Mouse (Mus musculus) adrenal gland, postnatal 36 days (tissue): Measurements from ENCODE around the gene Nppb. TPM values are rescaled to one million over a fixed set of nuclear protein-coding genes. Genes with fewer than 3 reads are reported as not detected.

Experiments used
- DNase-seq, 2 experiments: peaks; one replicate each; pipeline ENCODE4 v3.0.0; 2021; ENCODE audit warnings: mixed read lengths in 1 of 2
- total RNA-seq, 2 experiments: library from RNA; stranded (reverse); gene quantifications; 2 replicates each; pipeline ENCODE4 v1.2.3; 2021

The Nppb gene
- total RNA-seq, 2 experiments from 2014 or later, result 2.9 TPM; not detected in 1

DNA sequence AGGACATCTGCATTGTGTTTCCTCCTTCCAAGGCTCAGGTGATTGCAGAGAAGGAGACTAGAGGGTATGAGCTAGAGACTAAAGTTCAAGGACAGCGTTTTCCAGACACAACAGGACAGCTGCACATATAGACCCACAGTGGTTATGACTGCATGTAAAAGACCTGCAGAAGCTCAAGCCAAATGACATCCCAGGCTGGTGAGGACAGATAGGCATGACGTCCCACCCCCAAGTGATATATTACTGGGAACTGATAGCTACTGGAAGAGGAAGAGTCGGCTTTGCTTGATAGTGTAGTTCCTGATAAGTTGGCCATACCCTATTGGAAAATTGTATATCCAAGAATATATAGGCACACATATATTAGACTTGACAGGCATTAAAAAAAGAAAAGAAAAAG, 9.4 kb upstream of the Nppb start:
- DNase-seq, result no peak

DNA sequence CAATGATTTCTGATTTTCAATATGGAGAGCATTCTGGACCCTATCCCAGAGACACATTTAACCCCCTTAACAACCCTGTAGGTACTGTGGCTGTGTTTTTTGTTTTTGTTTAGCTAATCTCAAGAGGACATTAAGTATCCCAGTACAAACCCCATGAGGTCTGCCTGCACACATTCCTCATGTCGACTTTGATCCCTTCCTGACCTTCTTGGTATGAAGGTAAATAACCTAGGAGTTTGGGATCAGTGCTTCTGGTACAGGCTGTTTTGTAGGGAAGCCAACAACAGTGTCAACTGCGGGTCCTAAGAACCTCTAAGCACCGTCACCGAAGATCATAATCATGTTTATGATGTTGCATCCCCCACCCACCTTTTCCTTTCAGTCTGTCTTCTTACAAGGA, 7.9 kb upstream of the Nppb start:
- no peak for DNase-seq

DNA sequence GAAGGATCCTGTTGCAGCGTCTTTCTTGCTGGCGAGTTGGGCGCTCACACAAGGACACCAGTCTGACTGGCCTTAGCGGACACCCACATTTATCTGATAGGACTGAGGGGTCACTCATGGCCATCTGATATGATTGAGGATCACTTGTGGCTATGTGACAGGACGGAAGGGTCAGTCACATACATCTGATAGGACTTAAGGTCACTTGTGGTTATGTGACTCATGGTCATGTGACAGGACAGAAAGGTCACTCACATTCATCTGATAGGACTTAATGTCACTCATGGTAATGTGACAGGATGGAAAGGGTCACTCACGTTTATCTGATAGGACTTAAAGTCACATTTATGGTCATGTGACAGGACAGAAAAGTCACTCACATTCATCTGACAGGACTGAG, 7.2 kb upstream of the Nppb start:
- DNase-seq, result peak in 1 of 2 experiments; percentile 30

DNA sequence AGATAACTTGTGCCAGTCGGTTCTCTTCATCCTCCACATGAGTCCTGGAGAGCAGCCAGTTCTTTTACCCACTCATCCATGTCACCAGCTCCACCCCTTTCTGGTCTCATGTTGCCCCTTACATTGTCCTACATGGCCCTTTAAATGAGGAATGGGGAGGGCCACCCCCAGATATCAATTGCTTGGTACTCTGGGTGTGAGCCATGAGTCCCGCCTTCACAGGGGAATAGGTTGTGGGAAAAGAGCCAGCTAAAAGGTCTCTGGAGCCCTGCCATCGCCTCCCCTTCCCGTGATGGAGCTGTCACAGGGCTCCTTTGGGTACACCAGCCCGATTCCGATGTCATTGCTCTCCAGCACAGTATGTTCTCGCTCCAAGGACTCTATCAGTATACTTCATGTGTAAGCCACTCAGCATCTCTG, 6.1 kb upstream of the Nppb start:
- DNase-seq, result peak in 1 of 2 experiments; percentile 60

DNA sequence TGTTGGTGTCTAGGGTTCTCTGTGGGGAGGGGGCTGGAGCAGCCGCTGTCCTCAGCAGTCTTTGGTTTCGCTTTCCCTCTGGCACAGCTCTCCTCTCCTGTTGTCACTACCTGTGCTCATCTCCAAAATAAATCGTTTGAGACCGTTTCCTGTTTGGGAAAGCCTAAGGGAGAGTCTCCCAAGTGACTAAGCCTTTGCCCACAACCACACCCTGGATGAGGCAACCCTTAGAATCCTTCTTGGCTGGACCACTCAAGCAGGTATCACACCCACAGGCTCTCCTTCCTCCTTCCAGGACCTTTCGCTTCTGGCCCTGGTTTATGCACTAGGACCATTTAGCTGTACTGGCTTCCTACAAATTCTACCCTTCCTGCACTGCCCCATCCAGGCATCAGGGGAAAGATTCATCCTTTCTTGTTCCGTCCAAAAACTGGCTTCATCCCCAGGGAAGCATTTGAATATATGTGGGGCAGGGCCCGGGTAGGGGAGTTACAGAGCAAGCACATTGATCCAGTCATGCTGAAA, 8.0 kb downstream of the Nppb start:
- DNase-seq, result no peak

DNA sequence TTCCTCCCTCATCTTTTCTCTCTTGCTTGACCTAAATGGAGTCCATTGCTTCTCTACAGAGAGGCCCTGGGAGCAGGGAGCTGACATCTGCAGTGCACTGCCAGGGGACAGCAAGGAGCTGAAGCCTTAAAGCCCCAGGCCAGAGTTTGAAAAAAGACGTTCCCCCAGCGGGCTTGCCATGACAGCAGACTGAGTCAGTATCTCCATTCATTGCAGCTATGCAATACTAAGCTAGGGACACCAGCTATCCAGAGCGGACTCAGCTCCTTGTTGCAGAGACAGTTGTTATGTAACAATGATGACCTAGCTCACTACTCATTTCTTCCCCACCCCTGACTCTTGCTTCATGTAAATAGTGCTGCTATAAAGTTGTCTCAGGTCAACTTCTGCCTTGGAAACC, 9.7 kb downstream of the Nppb start:
- peak in 1 of 2 experiments; percentile 23 for DNase-seq

DNA sequence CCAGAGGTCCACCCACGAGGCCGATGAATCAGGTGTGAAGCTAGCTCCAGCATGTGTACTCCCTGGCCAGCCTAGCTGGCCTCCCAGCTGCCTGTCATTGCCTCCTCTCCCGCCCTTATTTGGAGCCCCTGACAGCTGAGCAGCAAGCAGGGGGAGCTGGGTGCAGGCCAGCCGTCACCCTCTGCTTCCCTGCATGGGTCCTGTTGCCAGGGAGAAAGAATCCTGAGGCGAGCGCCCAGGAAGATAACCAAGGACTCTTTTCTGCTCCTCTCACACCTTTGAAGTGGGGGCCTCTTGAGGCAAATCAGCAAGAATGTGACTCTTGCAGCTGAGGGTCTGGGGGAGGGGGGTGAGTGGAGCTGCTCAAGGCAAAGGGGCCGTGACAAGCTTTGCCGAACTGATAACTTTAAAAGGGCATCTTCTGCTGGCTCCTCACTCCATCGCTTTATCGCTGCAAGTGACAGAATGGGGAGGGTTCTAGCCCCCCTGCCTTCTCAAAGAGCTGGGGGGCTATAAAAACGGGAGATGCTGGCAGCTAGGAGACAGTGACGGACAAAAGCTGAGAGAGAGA, 14.7 kb downstream of the Nppb start, which contains the start of gene Nppa:
Gene Nppa (plus strand): TSS at position 521 of the 571 bp plus-strand sequence.
- DNase-seq, result no peak

DNA sequence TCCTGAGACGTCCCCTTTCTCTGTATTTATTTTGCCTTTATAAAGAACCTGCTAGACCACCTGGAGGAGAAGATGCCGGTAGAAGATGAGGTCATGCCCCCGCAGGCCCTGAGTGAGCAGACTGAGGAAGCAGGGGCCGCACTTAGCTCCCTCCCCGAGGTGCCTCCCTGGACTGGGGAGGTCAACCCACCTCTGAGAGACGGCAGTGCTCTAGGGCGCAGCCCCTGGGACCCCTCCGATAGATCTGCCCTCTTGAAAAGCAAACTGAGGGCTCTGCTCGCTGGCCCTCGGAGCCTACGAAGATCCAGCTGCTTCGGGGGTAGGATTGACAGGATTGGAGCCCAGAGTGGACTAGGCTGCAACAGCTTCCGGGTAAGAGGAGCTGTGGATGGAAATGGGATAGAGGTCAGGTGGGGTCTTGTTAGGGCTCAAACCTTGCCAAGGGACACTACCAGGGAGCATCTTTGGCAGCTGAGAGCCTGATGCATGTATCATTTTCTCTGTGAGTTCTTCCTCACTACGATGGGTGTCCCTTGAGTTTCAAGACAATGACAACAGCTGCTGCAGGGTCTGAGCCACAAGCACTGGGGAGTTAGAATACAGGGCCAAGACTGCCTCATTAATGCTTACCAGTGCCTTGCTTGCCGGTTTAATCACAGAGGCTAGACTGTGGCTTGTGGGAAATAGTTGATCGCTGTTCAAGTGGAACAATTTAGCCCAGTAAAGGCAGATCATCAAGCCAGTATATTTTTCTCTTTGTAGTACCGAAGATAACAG, 15.6 kb downstream of the Nppb start:
- DNase-seq, result no peak

DNA sequence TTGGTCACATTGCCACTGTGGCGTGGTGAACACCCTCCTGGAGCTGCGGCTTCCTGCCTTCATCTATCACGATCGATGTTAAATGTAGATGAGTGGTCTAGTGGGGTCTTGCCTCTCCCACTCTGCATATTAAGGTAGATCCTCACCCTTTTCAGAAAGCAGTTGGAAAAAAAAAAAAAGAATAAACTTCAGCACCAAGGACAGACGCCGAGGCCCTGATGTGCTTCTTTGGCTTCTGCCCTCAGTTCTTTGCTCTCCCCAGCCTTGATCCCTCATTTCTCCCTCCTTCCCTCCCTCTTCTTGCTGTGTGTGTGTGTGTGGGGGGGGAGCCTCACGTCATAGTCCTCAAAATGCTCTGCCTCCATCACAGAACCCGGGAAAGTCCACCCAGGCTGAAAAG, 16.3 kb downstream of the Nppb start:
- no peak for DNase-seq

DNA sequence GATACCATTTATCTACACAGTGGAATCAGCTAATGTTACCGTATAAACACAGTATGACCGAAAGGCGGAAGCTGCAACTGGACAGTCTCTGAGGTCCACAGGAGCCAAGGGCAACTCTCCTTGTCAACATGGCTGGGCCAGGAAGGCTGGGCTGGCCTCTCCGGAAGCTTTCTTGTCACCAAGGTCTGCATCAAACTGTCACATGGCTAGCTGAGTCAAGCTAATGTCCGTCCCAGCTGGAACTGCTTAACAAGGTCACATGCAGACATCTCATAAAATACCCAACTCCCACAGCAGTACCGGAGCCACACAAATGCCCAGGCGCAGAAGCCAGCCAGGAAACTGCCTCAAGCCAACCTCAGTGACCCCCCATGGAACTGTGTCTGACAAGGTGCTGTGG, 18.8 kb downstream of the Nppb start:
- peak; percentile 71 to 78 for DNase-seq

DNA sequence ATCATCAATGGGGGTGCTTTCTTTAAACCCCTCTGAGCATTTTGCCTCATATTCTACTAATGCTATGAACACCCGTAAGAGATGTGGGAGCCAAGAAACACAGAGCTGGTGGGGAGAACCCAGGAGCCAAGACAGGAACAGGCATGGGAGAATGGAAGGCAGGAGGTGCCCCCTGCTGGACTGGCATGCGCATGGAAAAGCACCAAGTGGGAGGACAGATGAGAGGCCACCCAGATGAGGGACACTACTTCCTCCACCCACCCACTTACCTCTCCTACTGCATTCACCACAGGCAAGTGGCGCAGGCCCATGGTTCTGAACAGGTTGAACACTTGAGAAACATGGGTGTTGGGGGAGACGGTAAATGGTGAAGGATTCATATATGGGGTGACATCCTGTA, 22.8 kb downstream of the Nppb start:
- DNase-seq, result peak; percentile 74 to 83

DNA sequence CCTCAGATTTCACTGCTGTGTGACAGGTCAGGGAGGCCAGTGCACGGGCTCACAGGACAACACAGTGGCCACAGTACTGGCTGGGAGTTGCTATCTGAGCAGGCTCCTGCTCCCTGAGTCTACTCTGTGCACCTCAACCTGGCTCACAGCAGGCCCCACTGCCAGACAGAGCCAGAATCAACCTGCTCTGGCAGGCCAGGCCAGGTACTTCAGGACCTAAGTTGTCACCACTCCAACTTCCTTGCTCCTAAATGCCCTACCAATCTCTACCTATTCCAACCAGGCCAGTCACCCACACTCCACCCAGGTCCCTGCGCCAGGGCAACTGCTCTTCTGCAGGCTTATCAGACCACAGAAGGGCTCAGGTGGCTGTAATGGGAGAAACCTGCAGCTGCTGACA, 24.1 kb downstream of the Nppb start:
- DNase-seq, result no peak

DNA sequence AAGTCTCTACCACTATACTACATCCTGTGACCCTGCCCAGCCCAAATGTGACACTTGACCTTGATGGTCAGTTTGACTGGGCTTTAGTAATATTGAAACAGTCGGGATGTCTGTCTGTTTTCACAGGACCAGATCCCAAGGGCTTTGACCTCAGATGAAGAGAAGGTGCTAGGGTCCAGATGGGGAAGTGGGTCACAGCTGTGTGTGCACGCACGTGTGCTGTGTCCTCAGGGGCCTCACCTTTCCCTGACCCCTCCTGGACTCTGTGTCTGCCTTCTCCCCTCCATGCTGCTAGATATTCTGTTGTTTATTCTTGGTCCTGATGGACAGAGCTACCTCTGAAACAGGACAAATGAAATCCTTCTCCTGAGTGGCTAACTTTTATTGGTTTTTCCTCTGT, 25.7 kb downstream of the Nppb start:
- no peak for DNase-seq

DNA sequence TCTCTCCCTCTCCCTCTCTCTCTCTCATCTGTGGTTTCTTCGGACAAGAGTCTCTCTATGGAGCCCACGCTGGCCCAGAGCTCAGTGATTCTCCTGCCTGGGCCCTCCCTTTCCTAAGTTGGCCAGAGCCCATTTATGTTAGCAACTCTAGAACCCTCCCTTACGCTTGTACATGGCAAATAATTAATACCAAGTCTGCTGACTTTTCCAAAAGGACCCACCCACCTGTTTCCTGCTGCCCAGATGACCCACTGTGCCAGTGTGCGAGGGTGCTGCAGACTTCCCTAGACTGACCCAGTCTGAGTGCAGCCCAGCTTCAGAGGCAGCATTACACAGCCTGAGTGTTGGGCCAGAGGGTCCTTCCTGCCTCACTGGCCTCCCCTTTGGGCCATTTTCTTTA, 26.6 kb downstream of the Nppb start:
- DNase-seq, result no peak

DNA sequence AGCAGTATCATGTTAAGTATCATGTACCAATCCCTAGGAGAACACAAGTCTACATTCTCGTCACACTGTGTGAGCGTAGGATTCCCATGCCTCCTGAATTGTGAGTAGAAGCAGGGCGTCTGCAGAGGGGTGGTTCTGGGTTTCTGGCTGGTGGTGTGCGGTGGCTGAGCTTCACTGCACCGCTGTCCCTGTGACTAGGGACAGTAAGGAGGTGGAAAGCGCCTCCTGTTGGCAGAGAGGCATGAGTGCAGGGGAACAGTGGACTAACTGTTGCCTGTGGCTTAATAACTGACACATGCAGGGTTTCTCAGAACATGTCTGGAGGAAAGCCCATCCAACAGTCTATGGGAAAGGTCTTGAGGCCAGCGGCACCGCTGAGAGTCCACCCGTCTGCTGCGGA, 29.8 kb downstream of the Nppb start:
- DNase-seq, result no peak

DNA sequence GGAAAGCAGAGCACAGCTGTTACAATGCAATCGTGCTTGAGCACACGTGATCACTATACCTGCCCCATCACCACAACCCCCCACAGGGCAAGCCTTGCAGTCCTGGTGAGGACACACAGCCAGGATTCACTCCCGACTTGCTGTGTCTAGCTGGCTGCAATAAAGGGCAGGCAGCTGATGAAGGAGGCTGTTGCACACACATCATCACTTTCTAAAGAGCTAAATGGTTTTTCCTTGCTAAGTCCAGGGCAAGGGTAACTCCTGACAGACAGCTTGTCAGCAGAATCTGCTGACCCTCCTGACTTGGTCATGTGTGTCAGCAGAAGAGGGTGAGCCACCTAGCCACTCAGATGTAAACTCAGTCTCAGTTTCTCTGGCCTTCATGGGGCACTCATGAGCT, 31.4 kb downstream of the Nppb start:
- no peak for DNase-seq

DNA sequence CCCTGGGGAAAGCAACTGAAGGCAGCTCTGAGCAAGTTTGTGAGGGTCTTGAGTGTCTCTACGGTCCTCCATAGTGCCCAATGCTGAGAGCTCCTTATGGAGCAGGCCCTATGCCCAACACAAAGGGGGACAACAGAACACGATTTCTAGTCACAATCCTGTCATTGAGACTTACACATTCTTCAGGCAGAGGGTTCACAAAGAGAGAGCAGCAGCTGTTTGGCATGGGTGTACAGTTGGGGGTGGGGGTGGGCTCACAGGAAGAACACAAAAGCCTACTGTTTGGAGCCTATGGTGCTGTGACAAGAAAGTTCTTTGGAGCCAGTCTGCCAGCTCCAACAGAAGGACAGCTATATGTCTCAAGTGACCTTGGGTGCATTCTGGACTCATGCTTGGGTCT, 32.8 kb downstream of the Nppb start:
- DNase-seq, result no peak

DNA sequence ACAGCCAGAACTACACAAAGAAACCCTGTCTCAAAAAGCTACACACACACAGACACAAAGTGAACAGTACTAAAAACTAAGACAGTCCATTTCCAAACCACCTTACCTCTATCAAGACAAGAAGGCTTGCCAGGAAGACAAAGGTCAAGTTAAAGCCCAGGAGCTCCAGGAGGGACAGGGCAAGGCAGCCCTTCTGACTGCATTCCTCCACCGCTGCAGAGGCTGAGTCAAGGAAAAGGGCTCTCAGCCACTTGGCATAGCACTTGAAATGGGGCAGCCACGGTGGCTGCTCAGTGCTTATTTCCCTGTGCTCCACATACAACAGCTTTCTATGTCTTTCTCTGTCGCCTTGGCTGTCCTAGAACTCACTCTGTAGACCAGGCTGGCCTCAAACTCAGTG, 38.4 kb downstream of the Nppb start:
- no peak for DNase-seq

DNA sequence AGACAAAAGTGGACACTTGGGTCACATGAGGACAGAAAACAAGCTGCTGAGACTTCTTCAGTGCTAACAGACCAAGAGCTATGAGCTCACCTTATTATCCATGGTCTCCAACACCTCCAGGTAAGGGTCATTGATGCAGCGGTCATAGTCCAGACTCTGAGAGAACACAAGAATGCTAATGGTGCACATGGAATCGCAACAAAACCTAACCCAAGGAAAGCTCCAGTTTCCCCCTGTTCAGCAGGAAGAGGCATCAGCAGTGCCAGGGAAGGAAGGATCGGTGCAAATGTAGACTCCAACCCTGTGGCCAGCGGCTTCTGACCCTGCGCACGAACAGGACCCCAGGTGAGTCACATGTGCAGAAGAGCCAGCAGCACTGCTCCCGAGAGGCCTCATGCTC, 43.7 kb downstream of the Nppb start:
- no peak for DNase-seq

DNA sequence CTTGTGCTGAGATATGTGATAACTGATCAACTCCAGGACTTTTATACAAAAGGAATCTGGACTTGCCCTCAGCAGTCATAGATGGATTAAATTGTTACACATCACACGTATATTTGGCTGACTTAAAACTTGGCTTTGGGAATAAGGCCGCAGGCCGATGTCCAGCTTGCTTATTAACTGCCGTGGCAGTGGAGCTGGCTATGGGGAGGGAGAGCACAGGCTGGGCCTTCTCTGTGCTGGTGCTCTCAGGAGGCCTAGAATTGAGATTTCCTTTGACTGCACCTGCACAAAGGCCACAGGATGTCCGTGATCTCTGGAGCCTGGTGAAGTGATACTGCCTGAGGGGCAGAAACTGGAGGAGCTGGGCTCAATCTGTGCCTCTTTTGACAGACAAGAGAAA, 44.9 kb downstream of the Nppb start:
- no peak for DNase-seq

DNA sequence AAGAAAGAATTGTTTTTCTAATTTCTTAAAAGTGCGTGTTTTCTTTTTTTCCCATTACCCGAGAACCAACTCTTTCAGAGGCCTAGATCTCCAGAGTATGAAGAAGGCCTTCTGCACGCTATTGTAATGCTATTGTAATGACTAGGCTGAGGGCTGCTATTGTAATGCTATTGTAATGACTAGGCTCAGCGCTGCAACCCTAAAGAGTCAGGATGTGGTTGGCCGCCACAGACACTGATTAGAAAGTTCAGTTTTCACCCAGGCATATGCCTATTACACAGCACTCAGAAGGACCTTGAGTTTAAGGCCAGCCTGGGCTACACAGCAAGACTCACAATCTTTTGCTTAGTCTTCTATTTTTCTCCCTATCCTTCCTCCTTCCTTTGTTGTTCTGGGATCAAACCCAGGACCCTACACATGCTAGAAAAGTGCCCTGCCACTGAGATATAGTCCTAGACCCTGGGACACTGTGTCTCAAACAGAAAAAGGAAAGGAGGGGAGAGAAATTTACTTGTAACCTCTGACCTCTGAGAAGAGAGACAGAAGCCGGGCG, 48.3 kb downstream of the Nppb start:
- no peak for DNase-seq

DNA sequence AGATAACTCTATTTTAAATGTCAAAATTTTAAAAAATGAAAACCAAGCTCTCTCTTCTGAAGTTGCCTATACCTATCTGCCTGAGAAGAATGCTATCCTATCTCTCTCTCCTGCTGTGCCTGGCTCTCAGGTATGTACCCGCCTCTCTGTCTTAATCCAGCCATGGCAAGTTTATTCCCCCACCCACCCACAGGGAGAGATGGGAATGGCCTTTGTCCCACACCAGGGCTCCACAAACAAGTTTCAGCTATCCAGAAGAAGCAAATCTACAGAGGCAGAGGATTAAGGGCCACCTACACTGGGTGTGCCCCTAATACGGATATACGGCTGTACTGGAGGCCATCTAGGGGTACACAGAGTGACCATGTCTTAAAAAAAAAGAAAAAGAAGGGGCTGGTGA, 49.9 kb downstream of the Nppb start:
- no peak for DNase-seq
